Mouse (Mus musculus): Measurements from ENCODE around the gene Ank2.

Gene Ank2

GRCm38 (mm10) chr3:127481658-127482057 is 17.5 kb downstream of the Ank2 start:
- no peak for DNase-seq (ENCODE audit: low read depth)

- DNase-seq (ENCODE audit: low read depth) = peak; percentile 39
Observed at GRCm38 (mm10) chr3:127480369-127480768, 18.8 kb downstream of the Ank2 start.

GRCm38 (mm10) chr3:127474115-127474514 is 25.0 kb downstream of the Ank2 start:
- no peak for DNase-seq (ENCODE audit: low read depth)

GRCm38 (mm10) chr3:127469164-127469752 is 29.9 kb downstream of the Ank2 start:
- no peak for DNase-seq (ENCODE audit: low read depth)

- no peak for DNase-seq (ENCODE audit: low read depth)
Observed at GRCm38 (mm10) chr3:127468569-127468968, 30.6 kb downstream of the Ank2 start.

- DNase-seq (ENCODE audit: low read depth) = no peak
Observed at GRCm38 (mm10) chr3:127463816-127464480, 35.2 kb downstream of the Ank2 start.

- no peak for DNase-seq (ENCODE audit: low read depth)
Observed at GRCm38 (mm10) chr3:127463165-127463564, 36.0 kb downstream of the Ank2 start.

GRCm38 (mm10) chr3:127462413-127462812 is 36.7 kb downstream of the Ank2 start:
- no peak for DNase-seq (ENCODE audit: low read depth)

GRCm38 (mm10) chr3:127460891-127461437 is 38.2 kb downstream of the Ank2 start:
- DNase-seq (ENCODE audit: low read depth) = no peak

- DNase-seq (ENCODE audit: low read depth) = peak; percentile 35
Observed at GRCm38 (mm10) chr3:127459858-127460257, 39.3 kb downstream of the Ank2 start.

- no peak for DNase-seq (ENCODE audit: low read depth)
Observed at GRCm38 (mm10) chr3:127458925-127459324, 40.2 kb downstream of the Ank2 start.

GRCm38 (mm10) chr3:127458420-127458798 is 40.7 kb downstream of the Ank2 start:
- DNase-seq (ENCODE audit: low read depth) = no peak

GRCm38 (mm10) chr3:127457761-127458419 is 41.3 kb downstream of the Ank2 start:
- DNase-seq (ENCODE audit: low read depth) = peak; percentile 64

GRCm38 (mm10) chr3:127453738-127454137 is 45.4 kb downstream of the Ank2 start:
- DNase-seq (ENCODE audit: low read depth) = peak; percentile 62

- no peak for DNase-seq (ENCODE audit: low read depth)
Observed at GRCm38 (mm10) chr3:127453254-127453653, 45.9 kb downstream of the Ank2 start.

- peak; percentile 30 for DNase-seq (ENCODE audit: low read depth)
Observed at GRCm38 (mm10) chr3:127452233-127452632, 46.9 kb downstream of the Ank2 start.

GRCm38 (mm10) chr3:127451741-127452140 is 47.4 kb downstream of the Ank2 start:
- no peak for DNase-seq (ENCODE audit: low read depth)

- peak; percentile 49 for DNase-seq (ENCODE audit: low read depth)
Observed at GRCm38 (mm10) chr3:127451070-127451469, 48.1 kb downstream of the Ank2 start.

GRCm38 (mm10) chr3:127446173-127446572 is 53.0 kb downstream of the Ank2 start:
- peak; percentile 87 for DNase-seq (ENCODE audit: low read depth)

GRCm38 (mm10) chr3:127433291-127433690 is 65.9 kb downstream of the Ank2 start:
- no peak for DNase-seq (ENCODE audit: low read depth)

GRCm38 (mm10) chr3:127429866-127430265 is 69.3 kb downstream of the Ank2 start:
- no peak for DNase-seq (ENCODE audit: low read depth)

GRCm38 (mm10) chr3:127428527-127428926 is 70.6 kb downstream of the Ank2 start:
- peak; percentile 39 for DNase-seq (ENCODE audit: low read depth)

GRCm38 (mm10) chr3:127416950-127417349 is 82.2 kb downstream of the Ank2 start:
- DNase-seq (ENCODE audit: low read depth) = no peak

Measured in 416B (cell line).